Mouse (Mus musculus) layer of hippocampus, adult 11-12 months (tissue): ENCODE results near the gene 5730480H06Rik.

ENCODE experiments used
- DNase-seq: peaks from one replicate; pipeline ENCODE4 v3.0.0; 2022; ENCODE audit warnings: low spot score

The 5730480H06Rik gene

DNA sequence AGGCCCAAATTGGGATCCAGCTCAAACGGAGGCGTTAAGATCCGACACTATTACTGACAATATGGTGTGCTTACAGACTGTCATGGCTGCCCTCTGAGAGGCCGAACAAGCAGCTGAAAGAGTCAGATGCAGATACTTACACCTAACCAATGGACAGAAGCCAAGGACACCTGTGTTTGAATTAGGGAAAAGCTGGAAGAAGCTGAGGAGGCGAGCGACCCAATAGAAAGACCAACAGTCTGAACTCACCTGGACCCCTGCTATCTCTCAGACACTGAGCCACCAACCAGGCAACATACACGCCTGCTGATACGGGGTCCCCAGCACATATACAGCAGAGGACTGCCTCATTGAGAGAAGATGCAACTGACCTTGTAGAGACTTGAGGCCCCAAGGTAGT is at the start of gene 5730480H06Rik:
Gene 5730480H06Rik (plus strand): TSS at position 301 of the 400 bp plus-strand sequence.
- no peak for DNase-seq

DNA sequence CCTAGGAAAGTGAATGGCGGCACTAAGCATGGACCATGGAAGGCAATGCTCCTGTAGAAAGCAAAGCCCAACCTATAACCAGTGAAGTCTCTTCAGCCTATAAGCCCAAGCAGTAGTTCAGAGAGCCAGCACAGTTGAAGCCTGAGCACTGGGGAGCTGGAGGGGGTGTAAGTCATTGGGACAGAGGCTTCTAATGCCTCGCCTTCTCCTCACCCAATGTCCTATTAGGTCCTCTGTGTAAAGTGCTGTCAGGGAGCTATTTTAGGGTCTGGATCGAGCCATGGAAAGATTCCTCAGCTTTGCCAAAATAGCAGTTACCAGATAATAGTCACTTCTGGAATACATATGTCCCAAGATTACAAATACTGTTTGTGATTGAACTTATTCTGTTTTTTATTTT is 26.6 kb upstream of the 5730480H06Rik start:
- no peak for DNase-seq

DNA sequence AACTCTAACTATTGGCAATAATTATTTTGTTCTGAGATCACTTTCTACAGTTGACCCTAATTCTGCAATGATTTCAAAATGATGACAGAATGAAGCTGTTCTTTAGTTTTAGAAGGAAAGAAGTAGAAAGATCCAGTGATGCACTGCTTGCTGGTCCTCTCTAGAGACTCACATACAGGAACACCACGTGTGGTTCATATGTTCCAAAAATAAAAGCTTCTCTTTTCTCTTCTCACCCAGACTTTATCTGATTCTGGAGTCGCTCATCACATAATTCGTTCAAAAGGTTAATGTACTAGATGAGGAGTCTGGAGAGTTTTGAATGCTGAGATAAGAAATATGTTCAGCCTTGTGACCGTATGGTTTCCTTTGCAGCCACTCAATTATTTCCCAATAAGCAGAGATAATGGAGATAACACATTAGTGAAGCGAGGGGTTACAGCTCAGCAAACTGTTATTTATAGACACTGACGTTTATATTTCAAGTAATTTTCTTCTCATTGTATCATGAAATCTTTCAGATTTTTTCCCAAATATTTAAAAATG is 12.6 kb upstream of the 5730480H06Rik start:
- no peak for DNase-seq

DNA sequence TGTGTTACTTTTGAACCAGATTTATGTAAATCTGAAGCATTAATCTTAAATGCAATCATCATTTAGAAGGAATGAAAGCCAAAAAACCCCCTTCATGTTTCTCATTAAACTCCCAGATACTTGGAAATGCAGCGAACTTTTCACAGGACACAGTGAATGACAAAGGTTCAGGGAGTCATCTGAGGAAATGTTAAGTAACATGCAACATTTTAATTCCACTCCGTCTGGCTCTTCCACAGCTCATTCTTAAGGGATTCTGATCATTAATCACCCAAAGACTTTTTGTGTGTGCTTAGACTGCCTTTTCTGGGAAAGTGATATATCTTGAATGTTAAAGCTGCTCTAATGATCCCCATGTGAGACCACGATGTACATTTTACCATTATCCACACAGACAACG is 7.2 kb upstream of the 5730480H06Rik start:
- DNase-seq, result no peak

DNA sequence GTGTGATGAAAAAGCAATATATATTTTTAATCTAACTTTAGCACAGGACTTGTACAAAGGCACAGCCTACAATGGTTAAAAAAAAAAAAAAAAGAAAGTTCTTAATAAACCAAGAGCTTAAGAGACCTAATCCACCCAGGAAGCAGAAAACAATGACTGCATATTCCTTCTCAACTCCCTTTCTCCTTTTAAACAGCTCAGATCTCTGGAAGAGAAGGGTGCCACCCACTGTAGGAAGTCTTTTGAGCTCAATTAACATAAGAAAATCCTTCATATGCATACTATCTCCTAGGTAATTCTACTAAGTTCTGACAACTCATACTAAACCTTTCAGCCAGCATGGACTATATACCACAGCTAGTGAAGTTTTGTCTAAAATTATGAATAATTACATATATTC is 1.5 kb upstream of the 5730480H06Rik start:
- DNase-seq, result no peak

DNA sequence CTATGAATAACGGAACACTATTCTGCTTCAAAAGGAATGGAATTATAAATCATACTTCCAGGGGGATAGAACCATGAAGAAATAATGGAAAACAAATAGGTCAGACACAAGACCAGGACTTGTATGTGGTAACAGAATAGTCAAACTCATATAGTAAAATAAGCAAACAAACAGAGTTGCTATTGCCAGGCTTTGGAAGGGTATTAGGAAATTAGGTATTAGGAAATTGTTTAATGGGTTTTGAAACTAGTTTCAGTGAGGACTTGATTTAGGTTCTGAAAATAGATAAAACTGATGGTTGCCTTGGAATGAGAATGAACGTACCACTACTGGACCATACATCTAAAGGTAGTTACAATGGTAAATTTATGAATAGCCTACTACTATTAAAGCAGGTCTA is 2.0 kb downstream of the 5730480H06Rik start:
- DNase-seq, result no peak

DNA sequence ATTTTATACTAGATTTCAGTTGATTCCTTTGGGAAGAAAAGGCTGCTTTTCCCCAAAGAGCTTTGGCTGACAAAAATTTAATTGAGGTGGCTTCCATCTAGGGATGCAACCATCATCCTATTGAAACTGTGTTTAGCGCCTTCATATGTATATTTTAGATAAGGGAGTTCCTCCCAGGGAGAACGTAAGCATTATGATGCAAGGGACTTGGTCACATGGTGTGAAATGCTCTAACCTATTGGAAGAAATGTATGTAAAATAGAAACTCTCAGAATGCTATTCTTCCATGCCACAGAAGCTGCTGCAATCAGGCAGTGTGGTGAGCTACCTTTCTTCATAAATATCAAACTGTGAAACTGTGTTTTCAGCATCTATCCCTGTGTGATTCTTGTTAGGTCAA is 3.1 kb downstream of the 5730480H06Rik start:
- DNase-seq, result no peak

DNA sequence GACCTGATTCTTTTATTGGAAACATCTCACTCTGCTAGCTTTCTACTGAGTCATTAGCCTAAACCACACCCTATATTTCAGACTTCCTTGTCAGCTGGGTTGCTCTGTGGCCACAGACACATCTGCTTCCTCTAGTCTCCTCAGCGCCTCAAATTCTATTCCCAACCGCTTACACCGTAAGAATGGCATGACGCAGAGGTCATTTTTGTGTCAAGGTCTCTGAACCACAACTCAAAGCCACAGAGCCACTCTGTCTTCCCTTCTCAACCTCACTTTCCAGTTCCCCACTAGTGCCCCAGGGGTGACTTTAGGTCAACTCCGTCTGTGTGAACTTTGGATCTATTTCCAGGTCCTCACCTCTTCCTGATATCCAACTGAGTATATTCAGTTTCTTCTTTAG is 3.7 kb downstream of the 5730480H06Rik start:
- no peak for DNase-seq

DNA sequence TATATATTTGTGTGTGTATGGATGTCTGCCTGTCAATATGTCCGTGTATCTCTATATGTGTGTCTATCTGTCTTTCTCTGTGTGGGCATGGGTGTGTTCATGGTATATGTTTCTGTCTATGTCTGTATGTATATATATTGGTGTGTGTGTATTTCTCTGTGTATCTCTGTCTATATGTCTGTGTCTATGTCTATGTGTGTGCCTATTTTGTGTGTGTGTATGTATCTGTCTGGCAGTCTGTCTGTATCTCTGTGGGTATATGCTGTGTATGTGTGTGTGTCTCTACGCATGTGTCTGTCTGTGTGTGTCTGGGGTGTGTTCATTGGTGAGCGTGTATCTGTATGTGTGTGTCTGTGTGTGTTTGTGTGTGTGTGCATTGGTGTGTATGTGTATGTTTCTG is 5.7 kb downstream of the 5730480H06Rik start:
- DNase-seq, result no peak

DNA sequence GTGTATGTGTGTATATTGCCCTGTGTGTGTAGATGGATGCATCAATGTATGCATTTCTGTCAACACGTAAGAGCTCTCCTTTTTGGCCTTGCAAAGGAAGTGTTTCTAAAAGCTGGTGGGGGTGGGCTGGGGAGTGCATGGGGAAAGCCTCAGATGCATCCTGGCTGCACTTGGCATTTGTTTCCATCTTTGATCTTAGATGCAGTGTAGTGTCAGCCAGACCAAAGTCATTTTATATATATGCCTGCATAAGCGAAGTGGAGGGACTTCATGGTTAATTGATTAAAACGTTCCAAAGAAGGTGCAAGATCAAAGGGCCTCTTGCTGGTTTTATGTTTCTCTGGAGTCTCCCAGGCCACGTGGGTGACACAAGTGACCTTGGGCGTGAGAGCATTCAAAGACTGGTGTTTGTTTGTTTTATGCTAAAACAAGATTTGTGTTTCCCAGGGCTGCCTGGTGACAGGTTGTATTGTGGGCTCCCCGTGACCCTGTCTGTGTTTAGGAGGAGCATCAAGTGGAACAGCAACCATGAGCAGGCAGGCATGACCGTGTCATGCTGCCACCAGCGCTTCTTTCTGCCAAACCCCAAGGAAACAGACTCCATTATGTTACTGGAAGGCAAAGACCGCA is 6.2 kb downstream of the 5730480H06Rik start:
- no peak for DNase-seq

DNA sequence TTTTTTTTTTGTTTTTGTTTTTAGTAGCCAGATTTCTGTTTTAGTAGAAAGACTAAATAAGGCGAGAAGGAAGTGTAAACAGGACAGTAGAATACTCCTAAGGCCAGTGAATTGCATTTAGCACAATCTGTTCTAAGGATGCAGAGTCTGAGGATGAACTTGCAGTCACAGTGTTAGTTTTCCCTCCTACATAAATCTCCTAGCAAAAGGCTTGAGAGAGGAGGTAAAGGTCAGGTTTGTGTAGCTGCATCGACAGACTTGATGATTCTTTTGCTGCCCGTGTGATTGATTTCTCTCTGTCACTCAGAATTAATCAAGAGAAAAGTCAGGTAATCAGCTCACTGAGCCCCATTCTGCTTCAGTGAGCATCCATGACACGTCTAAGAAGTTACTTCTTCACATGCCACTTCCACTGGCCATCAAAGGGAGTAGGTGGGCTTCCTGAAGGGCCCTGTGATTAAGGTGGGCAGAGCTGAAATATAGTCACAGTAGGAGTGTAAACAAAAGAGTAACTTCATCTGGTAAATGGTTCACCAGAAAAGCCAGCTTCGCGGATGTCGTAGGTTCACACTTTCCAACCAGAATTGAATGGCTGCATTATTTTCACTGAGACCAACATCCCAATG is 13.2 kb downstream of the 5730480H06Rik start:
- no peak for DNase-seq

DNA sequence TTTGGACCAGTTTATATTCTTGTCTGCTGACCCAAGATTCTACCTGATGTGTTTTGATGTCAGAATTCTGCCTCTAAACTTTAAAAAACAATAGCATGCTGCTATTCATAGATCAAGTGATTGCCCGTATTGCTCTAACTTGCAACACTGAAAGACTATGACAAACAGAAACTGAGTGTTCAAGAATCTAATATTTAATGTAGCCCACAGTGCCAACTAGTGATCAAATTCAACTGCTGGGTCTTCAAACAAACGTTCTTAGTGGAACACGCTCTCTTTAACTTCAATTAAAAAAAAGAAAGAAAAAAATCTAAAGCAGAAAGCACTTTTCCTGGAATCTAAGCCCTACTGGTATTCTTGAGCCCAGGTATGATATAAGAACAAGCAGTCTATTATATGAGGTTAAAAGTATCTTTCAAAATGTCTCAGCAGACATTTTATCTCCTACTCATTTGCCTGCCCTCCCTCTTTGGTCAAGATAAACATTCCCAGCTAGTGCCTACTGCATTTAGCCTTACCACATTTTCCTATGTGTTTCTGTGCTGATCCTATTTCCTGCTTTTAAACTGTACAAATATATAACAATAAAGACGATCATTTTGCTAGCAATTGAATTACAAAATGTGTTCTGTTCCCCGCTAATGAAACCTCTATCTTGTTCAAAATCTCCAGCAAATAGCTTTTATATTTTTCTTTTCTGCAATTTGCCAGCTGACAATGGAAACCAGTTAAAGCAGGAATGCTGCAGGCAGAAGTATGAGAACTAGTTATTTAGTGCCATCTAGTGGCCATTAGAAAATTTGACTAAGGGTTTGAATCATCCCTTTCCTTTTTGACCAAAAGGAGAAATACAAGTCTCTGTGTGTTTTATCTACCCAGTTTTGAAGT is 17.6 kb downstream of the 5730480H06Rik start:
- no peak for DNase-seq

DNA sequence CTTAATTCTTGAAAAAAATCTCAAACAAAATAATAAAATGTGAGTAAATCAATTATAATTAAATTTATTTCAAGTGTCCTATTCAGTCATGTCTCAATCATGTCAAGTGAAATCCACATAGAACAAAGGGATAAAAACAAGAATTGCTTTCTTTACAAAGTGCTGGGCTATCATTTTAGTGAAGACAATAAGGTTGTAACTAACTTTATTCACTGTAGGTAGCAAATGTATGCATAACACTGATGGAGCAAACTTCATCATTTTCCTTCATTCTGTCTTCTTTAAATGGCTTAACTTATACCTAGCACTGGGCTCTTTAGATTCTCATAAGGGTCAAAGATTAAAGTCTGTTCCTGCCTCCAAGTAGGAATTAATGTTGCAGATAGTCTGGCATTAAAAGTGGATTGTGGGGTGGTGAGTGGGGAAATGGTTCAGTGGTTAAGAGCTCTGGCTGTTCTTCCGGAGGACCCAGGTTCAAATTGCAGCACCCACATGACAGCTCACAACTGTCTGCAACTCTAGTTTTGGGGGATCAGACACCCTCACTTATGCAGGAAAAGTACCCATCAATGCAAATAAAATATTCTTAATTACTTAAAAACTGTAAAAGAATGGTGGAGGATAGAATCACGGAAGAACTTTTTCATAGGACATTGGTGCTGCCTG is 18.4 kb downstream of the 5730480H06Rik start:
- no peak for DNase-seq

DNA sequence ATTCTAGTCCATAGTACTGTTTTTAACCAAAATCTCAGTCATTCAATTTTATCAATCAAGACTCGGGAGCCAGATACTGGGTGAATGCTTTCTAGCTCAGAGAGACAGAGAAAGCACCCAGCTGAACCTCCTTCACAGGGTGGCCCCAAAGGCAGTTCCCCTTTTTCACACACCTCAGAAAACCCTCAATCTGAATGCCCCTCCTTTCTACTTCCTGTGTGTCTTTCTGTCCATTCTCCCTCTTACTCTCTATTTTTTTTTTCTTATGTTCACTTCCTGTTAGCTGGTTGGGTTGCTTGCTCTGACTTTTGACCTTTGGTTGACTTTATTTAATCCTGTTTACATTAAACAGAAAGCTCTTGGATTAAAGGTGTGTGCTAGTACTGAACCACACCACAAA is 21.6 kb downstream of the 5730480H06Rik start:
- DNase-seq, result no peak

DNA sequence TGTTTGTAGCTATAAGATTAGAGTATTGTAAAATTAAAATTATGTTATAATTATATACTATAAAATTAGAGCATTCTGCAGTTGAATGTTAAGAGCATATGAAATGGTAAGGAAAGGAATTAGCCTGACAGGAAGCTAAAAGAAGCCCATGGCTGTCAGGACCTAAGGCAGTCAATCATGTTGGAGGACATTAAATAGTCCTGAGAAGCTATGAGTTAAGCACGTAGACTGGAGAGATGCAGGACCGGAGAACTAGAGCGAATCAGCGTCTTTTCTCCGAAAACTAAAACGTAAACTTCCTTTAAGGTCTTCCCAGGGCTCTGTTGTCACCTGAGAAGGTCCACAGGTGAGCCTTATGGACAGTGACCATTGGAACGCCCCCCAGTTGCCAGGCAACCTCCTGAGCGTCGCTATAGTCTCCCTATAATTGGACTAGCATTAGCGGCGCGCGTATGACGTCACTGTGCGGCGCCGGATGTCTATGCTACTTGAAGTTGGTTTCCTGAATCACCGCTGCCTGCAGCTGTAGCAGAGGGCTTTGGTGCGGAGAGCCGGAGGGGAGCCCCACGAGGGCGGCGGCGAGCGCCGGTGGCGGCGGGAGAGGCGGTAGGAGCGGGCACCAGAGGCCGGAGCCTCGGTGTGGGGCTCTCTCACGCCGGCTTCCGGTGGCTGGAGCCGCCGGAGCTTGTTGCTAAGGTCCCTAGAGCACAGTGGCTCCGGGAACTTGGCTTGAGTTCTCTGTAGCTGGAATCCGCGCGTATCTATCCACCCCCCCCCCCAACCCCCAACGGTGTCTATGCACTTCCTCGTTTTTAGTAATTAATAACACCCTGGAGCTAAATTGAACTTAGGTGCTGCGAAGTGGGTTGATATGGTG is 44.4 kb downstream of the 5730480H06Rik start:
- peak; percentile 95 for DNase-seq

DNA sequence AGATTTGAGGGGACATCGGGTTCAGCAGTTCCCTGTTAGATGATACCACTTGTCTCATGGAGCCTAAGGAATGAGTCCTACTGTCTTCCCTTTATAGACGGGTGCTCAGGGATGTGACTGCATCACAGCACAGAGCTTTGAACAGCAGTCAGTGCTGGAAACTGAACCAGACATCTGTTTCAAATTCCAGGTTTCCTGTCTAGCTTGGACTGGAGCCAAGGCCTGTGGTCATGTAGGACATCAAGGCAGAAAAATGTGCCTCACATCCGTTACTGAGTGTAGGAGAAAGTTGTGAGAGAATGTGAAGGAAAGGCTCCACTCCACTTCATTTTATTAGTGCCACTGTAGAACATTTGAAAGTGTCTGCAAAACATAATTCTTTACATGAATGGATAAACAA is 74.7 kb downstream of the 5730480H06Rik start:
- DNase-seq, result no peak

DNA sequence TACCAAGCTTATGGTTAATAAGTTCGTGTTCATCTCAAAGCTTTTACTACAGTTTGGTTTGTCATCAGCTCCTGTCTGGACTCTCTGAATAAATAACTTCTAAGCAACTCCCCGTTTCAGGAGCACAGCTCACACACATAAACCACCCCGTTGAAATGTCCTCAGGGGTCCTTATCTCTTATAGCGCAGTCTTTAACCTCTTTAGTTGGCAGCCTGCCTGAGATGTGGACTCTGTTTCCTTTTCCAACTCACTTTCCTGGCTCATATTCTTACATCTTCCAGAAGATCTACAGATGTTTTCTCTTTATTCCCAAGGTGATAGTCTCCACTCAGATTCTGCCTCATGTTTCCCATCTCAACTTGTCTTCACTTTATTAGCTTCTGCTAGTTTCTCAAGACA is 80.5 kb downstream of the 5730480H06Rik start:
- DNase-seq, result no peak

DNA sequence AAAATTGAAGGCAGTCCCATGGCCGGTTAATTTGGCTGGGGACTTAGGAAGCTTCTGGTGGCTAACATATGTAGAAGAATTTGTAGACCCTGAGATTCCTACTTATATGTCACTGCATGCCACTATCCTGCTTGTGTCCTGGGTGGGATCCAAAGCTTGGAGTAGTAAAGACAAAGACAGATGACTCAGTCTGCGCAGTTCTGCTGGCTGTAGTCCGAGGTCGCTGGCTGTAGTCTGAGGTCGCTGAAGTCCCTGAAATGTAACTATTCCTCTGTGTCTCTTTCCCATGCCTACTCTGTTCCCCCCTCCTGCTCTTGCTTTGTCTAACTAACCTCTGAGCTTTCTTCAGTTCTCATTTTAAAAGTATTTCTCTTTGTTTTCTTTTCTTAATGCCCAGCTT is 82.6 kb downstream of the 5730480H06Rik start:
- no peak for DNase-seq

DNA sequence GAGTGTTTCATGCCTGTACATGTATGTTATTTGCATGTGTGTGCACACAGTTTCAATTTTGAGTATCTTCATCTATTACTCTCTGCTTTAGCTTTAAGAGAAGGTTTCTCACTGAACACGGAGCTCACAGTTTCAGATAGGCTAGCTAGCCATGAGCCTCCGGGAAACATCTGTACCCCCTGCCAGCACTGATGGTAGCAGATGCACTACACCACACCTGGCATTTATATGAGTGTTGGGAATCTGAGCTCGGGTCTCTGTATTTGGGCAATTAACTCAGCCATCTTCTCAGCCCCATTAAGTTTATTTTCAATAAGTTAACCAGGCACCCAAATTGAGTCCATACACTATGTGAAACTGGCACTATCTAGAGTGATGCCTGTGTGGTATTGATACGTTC is 83.7 kb downstream of the 5730480H06Rik start:
- DNase-seq, result no peak

DNA sequence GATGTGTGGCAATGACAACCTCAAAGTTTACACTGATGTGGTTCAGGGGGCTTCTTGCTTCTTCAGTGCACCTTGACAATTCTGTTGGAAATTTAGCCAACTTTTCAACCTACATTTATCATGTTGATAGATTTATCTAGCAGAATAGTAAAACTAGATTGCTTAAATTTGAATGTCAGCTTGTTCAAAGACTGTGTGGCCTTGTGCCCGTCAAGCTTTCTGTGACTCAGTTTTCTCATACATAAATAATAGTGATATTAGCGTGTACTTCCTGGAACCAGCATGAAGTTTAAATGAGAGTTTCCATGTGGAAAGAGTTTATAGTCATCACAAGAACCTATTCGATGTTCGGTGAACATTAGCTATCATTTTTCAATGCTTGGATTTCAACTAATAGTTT is 84.5 kb downstream of the 5730480H06Rik start:
- no peak for DNase-seq

DNA sequence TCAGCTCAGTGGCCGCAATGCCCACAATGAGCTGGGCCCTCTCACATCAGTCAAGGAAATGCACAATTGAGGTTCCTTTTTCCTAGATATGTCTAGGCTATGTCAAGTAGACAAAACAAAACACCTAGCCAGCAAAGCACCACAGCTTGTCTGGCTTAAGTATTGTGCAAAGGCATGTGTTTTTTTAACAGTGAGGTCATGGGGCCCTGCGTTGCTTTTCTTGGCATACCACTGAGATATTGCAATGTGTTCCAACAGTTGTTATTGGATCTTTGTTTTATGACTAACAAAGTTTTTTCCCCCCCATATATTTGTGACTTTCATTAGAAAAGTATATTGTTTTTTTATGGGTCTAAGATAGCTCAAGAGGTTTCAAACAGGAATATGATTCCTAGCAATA is 92.0 kb downstream of the 5730480H06Rik start:
- no peak for DNase-seq
